Mouse (Mus musculus) right cerebral cortex, postnatal 4 days (tissue): ENCODE results near the gene Tgtp2.
"Not testable (repeated sequence)": the region's sequence is repeated elsewhere in the genome, so short reads cannot be mapped to it uniquely, and the experiment has no call there.

Experiments
- DNase-seq: peaks from one replicate; pipeline ENCODE4 v3.0.0-alpha.2; 2022

The Tgtp2 gene

GRCm38 (mm10) chr11:49084385-49084784 is 20.4 kb upstream of the Tgtp2 start:
- no peak for DNase-seq

- no peak for DNase-seq
Observed at GRCm38 (mm10) chr11:49083808-49084207, 19.8 kb upstream of the Tgtp2 start.

- no peak for DNase-seq
Observed at GRCm38 (mm10) chr11:49083146-49083545, 19.1 kb upstream of the Tgtp2 start.

- DNase-seq, result no peak
Observed at GRCm38 (mm10) chr11:49081886-49082285, 17.9 kb upstream of the Tgtp2 start.

- no peak for DNase-seq
Observed at GRCm38 (mm10) chr11:49081356-49081755, 17.4 kb upstream of the Tgtp2 start.

GRCm38 (mm10) chr11:49080636-49081035 is 16.6 kb upstream of the Tgtp2 start:
- DNase-seq, result no peak

- no peak for DNase-seq
Observed at GRCm38 (mm10) chr11:49078719-49079118, 14.7 kb upstream of the Tgtp2 start.

GRCm38 (mm10) chr11:49077012-49077411 is 13.0 kb upstream of the Tgtp2 start:
- no peak for DNase-seq

- DNase-seq, result not testable (repeated sequence)
Observed at GRCm38 (mm10) chr11:49076001-49076757, 12.2 kb upstream of the Tgtp2 start, which contains the start of gene Ifi47. Gene Ifi47 (plus strand): TSS chr11:49076587.

- no peak for DNase-seq
Observed at GRCm38 (mm10) chr11:49068358-49068757, 4.4 kb upstream of the Tgtp2 start.

GRCm38 (mm10) chr11:49061865-49062264 is 2.1 kb downstream of the Tgtp2 start:
- not testable (repeated sequence) for DNase-seq

- DNase-seq, result not testable (repeated sequence)
Observed at GRCm38 (mm10) chr11:49060061-49060460, 3.9 kb downstream of the Tgtp2 start.

GRCm38 (mm10) chr11:49051894-49052293 is 12.1 kb downstream of the Tgtp2 start:
- not testable (repeated sequence) for DNase-seq

GRCm38 (mm10) chr11:49051093-49051891 is 12.7 kb downstream of the Tgtp2 start, which contains the start of gene 9930111J21Rik2:
Gene 9930111J21Rik2 (minus strand): TSS chr11:49051242.
- DNase-seq, result not testable (repeated sequence)

GRCm38 (mm10) chr11:49050064-49050463 is 13.9 kb downstream of the Tgtp2 start:
- DNase-seq, result not testable (repeated sequence)

GRCm38 (mm10) chr11:49012074-49012473 is 51.9 kb downstream of the Tgtp2 start:
- not testable (repeated sequence) for DNase-seq
